Mouse (Mus musculus) gastrocnemius, postnatal 25 days (tissue): ENCODE results near the gene Usp31. TPM values are rescaled to one million over a fixed set of nuclear protein-coding genes. Genes with fewer than 3 reads are reported as not detected.
A peak's percentile ranks its signal among the peaks of the same experiment; 100 is the strongest.

Experiments used
- DNase-seq: peaks from one replicate; pipeline ENCODE4 v3.0.0; 2022
- long read RNA-seq, 2 experiments: library from polyadenylated mRNA; stranded (forward); transcript quantifications; one replicate each; pipeline ENCODE4 v2.0.0; 2021
- total RNA-seq, 2 experiments: library from RNA; stranded (reverse); gene quantifications; 1 replicate in 1 of 2; 2 replicates in 1 of 2; pipeline ENCODE4 v1.2.3; 2021

Usp31 gene
- 1 to 10 TPM; 5.4 to 5.6 TPM for total RNA-seq
- long read RNA-seq, experiment 1, partial matches to known transcripts = 0 of 2 reads
- long read RNA-seq, experiment 1, other reads (novel, unspliced or antisense) = 2 of 2 reads
- long read RNA-seq, experiment 2, partial matches to known transcripts = 1 of 2 reads
- long read RNA-seq, experiment 2, other reads (novel, unspliced or antisense) = 1 of 2 reads

DNA sequence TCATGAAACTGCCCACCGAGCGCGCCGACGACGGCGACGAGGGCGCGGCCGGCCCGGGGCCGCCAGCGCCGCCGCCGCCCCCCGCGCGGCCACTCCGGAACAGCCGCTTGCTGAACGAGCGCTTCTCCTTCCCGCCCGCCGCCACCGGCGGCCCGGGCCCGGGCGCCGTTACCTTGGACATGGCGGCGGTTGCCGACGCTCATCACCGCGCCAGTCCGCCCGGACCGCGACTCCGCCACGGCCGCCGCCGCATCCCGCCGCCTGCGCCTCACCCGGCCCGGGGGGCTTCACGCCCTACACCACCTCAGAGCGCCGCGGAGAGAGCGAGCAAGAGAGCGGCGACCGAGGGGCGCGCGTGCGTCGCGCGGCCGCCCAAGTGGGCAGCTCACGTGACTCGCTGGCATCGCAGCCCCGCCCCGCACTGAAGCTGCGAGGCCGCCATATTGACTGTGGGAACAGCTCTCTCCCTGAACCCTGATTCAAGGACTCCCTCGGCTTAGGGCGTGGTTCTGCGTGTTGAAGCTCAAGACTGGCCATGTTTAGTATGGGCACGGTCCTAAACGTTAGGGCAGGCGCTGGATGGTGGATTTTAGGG is at the start of gene Usp31:
Gene Usp31 (minus strand): TSS at position 181 of the 595 bp plus-strand sequence.
- DNase-seq = peak; percentile 94

- no peak for DNase-seq
Measured at GRCm38 (mm10) chr7:121754748-121755147, 47.7 kb upstream of the Usp31 start.

DNA sequence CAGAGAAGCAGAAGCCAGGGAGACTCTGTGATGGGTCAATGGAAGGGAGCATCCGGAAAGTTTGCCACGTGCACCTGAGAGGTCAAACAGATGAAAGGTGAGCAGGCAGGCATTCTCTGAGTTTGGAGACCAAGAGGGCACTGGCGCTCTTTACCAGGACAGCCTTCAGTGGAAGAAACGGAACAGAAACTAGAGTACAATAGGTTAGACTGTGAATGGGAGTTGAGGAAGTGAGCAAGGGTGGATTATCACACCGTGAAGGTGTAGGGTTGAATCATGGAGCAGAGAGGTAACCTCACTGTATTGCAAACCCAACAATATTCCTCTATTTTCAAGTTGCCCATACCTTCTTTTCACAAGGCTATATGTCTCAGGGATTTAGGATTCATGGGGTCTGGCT is 43.2 kb upstream of the Usp31 start:
- no peak for DNase-seq

- DNase-seq = no peak
Measured at GRCm38 (mm10) chr7:121737511-121738415, 30.7 kb upstream of the Usp31 start.

GRCm38 (mm10) chr7:121734171-121734831 is 27.2 kb upstream of the Usp31 start, which contains the start of gene Scnn1g:
Gene Scnn1g (plus strand): TSS chr7:121734479.
- DNase-seq = peak; percentile 37

DNA sequence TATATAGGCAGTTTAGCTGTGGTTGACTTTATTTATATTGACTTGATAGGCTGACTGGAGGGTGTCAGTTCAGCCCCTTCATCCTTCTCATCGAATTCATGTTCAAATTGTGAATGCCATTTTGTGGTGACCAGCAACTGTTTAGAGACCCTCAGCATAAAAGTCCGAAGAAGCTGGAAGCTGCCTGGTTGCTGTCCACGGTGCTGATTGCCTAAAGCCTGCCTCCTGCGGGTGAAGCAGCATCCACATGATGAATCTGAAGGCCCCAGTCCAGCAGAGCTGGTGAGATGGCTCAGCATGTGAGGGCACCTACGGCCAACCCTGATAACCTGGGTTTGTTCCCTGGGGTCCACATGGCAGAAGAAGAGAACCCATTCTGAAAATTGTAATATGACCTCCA is 23.2 kb upstream of the Usp31 start:
- no peak for DNase-seq

DNA sequence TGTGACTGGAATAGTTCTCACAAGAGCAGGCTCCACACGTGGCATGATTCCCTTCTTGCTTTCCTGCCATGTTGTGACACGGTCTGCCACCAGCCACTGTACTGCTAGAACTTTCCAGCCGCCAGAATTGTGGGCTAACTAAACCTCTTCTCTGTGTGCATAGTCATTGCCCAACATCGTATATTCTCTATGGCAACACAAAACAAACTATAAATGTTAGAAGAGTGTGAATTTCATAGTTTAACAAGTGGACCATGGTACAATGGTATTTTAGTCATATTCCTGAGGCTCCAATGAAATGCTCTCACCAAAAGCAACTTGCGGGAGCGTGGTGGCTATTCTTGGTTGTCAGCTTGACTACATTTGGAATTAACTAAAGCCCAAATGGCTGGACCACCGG is 10.0 kb upstream of the Usp31 start:
- DNase-seq = no peak

DNA sequence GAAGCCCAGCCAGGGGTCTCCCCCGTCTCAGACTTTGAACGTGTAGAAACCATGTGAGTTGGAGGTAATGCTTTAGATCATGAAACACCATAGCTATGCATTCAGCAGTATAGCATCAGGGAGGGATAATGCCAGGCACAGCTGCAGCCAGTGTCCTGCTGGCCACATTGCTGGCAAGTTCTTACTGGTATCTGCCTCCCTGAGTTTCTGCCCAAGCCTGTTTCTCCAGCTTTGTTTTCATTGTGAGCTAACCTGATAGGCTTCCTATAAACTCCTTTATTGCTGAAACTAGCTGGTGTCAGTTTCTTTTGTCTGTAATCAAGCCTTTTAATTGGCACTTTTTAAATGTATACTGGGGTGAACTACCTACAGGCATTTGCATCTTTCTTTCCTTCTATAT is 4.1 kb upstream of the Usp31 start:
- no peak for DNase-seq

DNA sequence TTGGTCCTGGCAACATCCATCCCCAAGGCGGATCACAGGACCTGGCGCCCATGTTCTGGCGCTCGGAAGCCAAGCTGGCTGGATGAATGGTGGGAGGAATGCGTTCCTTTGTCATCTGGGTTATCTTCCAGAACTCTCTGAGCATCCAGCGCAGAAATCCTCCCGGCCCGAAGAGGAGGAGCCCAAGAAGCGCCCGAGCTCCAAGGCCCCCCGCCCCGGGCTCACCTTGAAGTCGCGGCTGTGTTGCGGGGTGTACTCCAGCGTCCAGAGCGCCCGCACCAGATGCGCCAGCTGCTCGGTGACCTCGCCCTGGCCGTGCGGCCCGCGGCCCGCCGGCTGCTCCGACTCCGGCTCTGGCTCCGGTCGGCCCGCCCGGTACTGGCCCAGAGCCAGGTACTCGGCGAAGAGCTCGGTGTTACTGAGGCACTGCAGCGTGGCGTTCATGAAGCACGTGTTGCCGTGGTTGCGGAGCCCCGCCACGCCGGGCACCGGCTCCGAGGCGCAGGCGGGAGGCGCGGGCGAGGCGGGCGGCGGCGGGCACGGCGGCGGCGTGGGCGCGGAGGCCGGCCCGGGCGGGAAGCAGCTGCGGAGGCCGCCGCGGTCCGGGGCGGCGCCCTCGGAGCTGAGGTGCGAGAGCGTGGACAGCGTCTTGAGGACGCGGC is 511 bp downstream of the Usp31 start:
- peak; percentile 41 for DNase-seq

DNA sequence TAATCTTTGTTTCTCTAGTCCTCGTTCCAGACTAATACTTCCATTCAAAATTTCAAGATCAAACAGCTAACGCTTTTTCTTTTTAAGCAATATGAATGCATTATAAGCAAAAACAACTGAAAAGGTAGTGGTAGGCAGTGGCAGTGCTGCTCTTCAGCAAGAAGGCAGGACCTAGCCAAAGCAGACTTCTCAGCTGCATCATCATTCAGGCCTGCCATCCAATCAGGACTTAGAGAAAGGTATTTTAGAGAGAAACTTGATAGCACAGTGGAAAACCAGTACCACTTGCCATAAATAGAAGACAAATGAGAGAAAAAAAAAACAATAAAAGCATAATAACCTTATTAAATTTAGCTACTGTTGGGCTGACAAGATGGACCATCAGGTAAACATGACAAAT is 2.0 kb downstream of the Usp31 start:
- no peak for DNase-seq

- DNase-seq = no peak
Measured at GRCm38 (mm10) chr7:121701983-121702382, 5.1 kb downstream of the Usp31 start.

DNA sequence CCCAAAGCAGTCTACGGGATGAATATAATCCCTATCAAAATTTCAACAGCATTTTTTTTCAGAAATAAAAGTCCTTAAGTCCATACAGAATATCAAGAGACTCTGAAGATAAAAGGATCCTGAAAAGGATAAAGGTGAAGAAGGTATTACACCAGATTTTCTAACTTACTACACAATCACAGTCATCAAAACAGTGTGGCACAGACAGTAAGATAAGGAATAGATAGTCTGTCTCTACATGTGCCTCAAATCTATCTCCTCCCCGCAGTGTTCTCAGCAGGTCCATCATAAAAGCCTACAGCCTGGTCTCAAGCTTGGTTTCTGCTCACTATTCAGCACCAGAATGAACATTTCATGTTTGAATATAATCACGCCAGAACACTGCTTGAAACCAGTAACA is 6.6 kb downstream of the Usp31 start:
- no peak for DNase-seq

DNA sequence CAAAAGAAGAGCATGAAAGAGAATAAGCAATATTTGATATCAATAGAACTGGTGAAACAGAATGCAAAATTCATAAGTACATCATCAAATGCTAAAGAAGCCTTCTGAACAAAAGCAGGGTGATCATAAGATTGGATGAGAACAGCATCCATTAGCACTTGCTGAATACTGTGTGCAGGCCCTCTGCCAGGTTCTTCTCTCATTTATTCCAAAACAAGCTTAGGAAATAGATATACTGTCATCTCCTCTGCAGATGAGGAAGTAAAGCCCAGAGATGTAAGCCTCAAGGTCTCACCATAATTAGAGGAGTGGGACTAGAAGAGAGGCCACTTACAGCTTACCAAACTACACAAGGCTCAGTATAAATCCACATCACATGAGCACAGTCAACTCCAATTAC is 7.8 kb downstream of the Usp31 start:
- DNase-seq = no peak

GRCm38 (mm10) chr7:121697574-121697973 is 9.5 kb downstream of the Usp31 start:
- DNase-seq = no peak

GRCm38 (mm10) chr7:121697170-121697569 is 9.9 kb downstream of the Usp31 start:
- no peak for DNase-seq

DNA sequence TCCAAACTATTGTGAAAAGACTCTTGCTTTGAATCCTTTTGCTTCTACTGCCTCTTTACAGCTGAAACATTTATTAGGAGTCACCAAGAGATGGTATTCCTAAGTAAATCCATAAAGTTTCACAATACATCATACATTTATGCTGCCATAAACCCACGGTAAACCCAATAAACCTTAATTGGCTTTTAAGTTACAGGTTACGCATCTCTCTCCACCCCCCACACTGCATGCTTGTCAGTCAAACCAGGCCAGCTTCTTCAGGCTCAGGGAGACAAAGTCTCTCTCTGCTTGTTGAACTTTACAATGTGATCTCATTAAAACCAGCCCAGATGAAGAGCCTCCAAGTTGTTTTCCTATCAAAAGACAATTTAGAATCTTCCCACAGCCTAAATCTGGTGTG is 15.2 kb downstream of the Usp31 start:
- DNase-seq = no peak

DNA sequence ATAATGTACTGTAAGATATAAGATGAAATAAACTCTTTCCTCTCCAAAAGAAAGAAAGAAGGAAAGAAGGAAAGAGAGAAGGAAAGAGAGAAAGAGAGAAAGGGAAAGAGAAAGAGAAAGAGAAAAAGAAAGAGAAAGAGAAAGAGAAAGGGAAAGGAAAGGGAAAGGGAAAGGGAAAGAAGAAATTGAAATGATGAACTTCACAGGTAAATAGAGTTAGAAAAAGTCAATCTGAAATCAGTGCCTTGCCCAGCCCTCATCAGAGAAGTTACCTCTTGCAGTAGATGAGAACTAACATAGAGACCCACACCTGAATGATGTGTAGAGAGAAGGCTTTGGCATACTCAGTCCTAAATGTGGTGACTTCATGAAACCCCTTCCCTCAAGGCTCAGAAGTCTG is 17.7 kb downstream of the Usp31 start:
- DNase-seq = no peak

DNA sequence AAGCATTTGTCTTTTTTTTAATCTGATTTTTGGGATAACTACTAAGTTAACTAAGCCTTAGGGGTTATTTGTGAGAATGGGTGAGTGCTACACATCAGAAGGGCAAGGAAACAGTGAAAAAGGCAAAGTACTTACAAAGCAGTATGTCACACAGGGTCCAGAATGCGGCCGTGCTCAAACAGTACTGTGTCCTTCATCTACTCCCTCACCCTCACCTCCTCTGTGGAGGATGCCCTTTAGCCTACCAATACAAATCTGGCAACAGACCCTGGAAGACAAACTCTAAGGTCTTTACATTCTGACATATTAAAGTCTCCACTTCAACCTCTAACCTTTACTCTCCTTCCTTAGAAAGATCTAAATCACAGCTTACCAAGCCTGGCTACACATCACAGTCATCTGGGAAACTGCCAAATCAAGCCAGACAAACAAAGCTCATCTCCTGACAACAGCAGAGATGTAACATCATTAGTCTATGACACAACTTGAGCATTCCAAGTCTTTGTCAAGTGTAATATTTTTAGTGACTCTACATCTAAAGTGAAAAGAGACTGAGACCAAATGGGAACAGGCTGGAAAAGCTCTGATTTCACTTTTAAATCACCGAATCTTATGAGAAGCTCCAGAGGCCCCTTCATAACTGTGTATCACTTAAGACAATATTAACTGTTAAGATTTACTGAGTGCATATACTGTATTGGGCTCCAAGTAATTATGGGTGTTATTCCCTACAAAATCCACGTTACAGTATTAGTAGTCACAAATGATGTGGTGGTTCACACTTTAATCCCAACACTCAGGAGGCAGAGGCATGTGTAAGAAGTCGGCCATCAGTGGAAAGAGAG is 21.7 kb downstream of the Usp31 start:
- DNase-seq = no peak

DNA sequence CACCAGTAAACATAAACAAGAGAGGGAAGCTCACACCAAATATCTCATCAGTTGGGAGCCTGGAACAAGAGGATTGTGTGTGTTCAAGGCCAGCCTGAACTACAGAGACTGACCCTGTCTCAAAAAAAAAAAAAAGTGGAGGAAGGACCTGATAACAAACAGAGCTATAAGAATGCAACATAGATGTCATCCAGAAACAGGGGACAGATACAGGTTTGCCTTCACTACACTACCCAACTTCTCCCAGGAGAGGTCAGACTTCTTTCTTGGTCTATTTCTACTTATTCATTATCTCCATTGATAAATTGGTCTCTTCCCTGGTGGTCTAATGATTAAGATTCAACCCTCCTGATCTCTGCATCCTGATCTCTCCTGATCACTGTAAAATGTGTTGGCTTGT is 25.9 kb downstream of the Usp31 start:
- DNase-seq = no peak

DNA sequence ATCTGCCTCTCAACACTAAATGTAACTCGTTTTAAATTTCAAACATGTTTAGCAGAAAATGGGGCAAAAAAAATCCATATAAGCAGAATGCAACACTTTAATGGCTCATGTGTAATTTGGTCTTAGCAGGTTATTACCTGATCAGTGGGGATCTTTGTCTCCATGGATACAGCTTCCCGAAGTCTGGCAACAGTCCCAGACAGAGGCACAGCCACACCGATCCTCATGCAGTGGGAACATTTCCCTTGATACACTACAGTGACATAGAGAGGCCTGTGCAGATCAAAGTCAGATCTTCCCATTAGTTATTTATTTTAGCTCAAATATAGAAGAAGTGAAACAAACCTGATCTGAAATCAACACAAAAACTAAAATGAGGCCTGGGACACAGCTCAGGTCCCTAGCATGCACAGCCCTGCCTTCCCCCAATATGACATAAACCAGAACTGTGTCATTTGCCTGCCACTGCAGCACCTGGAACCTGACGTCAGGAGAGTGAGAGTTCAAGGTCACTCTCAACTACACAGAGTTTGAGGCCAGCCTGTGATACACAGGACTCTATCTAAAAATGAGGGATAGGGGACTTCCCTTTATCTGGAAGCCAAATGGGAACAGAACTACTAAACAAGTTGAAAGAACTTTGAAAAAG is 29.8 kb downstream of the Usp31 start:
- DNase-seq = no peak

GRCm38 (mm10) chr7:121660705-121661104 is 46.3 kb downstream of the Usp31 start:
- DNase-seq = no peak
